Mouse (Mus musculus) CH12.LX (cell line): Measurements from ENCODE around the gene Slc16a12. TPM values are rescaled to one million over a fixed set of nuclear protein-coding genes. Genes with fewer than 3 reads are reported as not detected.

ENCODE experiments used
- DNase-seq: peaks from one replicate; pipeline ENCODE4 v3.0.0-alpha.2; 2013; ENCODE audit errors: extremely low read depth
- H3K27ac ChIP-seq: 2 replicates; pipeline ENCODE4 v1.5.1; 2012; ENCODE audit warnings: low read depth, mild to moderate bottlenecking, control low read depth, moderate library complexity; ENCODE audit not compliant: insufficient read depth
- H3K27me3 ChIP-seq: replicated peaks from 2 replicates; pipeline ENCODE3; 2012; ENCODE audit warnings: inconsistent platforms
- H3K36me3 ChIP-seq, 2 experiments: replicated peaks in 1 of 2; 2 replicates each; pipeline versions ENCODE3 to v1.6.1; 2012; ENCODE audit warnings: inconsistent platforms in 1 of 2, low read length in 1 of 2, mild to moderate bottlenecking in 1 of 2, mixed read lengths in 1 of 2, moderate library complexity in 1 of 2; ENCODE audit not compliant: control insufficient read depth in 1 of 2, insufficient read depth in 1 of 2
- H3K4me1 ChIP-seq, 2 experiments: 2 replicates each; pipeline ENCODE4 v1.6.1; 2012; ENCODE audit warnings: inconsistent platforms in 1 of 2, moderate library complexity in 1 of 2; ENCODE audit not compliant: insufficient read depth in 2 of 2, control insufficient read depth in 1 of 2
- H3K4me2 ChIP-seq: 2 replicates; pipeline ENCODE4 v1.6.1; 2012; ENCODE audit warnings: low read depth, mild to moderate bottlenecking, control low read depth; ENCODE audit not compliant: poor library complexity, insufficient read depth, severe bottlenecking
- H3K4me3 ChIP-seq, 3 experiments: fragments of 150-350 bp in 1 of 3; sonication (generic) in 1 of 3; replicated peaks in 1 of 3; 2 replicates each; pipeline versions ENCODE3 to v1.5.1; 2011 to 2012; ENCODE audit warnings: low read depth in 2 of 3, low read length in 2 of 3, mild to moderate bottlenecking in 2 of 3, moderate library complexity in 2 of 3, control low read depth in 1 of 3, improper control_type of control experiment in 1 of 3, inconsistent platforms in 1 of 3, mixed read lengths in 1 of 3; ENCODE audit not compliant: poor library complexity in 1 of 3
- H3K79me2 ChIP-seq: replicated peaks from 2 replicates; pipeline ENCODE4 v1.6.1; 2012; ENCODE audit warnings: mild to moderate bottlenecking, moderate library complexity; ENCODE audit not compliant: control insufficient read depth, poor library complexity, insufficient read depth, severe bottlenecking; ENCODE audit errors: extremely low read depth
- H3K9ac ChIP-seq: 2 replicates; pipeline ENCODE4 v1.6.1; 2012; ENCODE audit warnings: low read depth, mild to moderate bottlenecking, control low read depth, moderate library complexity; ENCODE audit not compliant: insufficient read depth
- H3K9me3 ChIP-seq: replicated peaks from 2 replicates; pipeline ENCODE3; 2012; ENCODE audit warnings: low read length, inconsistent platforms, mixed read lengths
- BHLHE40 ChIP-seq: IDR thresholded peaks from 2 replicates; pipeline ENCODE4 v1.6.1; 2011; ENCODE audit warnings: mild to moderate bottlenecking, low read depth, low read length, improper control_type of control experiment
- CHD1 ChIP-seq: IDR thresholded peaks from 2 replicates; pipeline ENCODE4 v1.6.1; 2012; ENCODE audit warnings: low read depth, low read length, improper control_type of control experiment, inconsistent platforms
- E2F4 ChIP-seq: IDR thresholded peaks from 2 replicates; pipeline ENCODE4 v1.6.1; 2011; ENCODE audit warnings: low read depth, low read length, improper control_type of control experiment; ENCODE audit not compliant: insufficient replicate concordance
- EP300 ChIP-seq: IDR thresholded peaks from 2 replicates; pipeline ENCODE4 v1.6.1; 2011; ENCODE audit warnings: low read length, improper control_type of control experiment
- ETS1 ChIP-seq: conservative IDR thresholded peaks from 2 replicates; pipeline ENCODE4 v1.6.1; 2012; ENCODE audit warnings: low read depth, mild to moderate bottlenecking, inconsistent platforms, low read length, improper control_type of control experiment, moderate library complexity
- GABPA ChIP-seq: IDR thresholded peaks from 2 replicates; pipeline ENCODE4 v1.6.1; 2012; ENCODE audit warnings: low read depth, low read length, improper control_type of control experiment, inconsistent platforms; ENCODE audit not compliant: insufficient replicate concordance
- HCFC1 ChIP-seq: IDR thresholded peaks from 2 replicates; pipeline ENCODE4 v1.6.1; 2012; ENCODE audit warnings: low read depth, mild to moderate bottlenecking, inconsistent platforms, low read length, improper control_type of control experiment
- JUN ChIP-seq: IDR thresholded peaks from 2 replicates; pipeline ENCODE4 v1.6.1; 2011; ENCODE audit warnings: low read depth, mild to moderate bottlenecking, low read length, improper control_type of control experiment, moderate library complexity; ENCODE audit not compliant: insufficient read depth
- KAT2A ChIP-seq: IDR thresholded peaks from 2 replicates; pipeline ENCODE4 v1.6.1; 2012; ENCODE audit warnings: low read length, improper control_type of control experiment, inconsistent platforms; ENCODE audit not compliant: insufficient replicate concordance
- MAFK ChIP-seq: IDR thresholded peaks from 2 replicates; pipeline ENCODE4 v1.6.1; 2011; ENCODE audit warnings: low read length, improper control_type of control experiment; ENCODE audit not compliant: insufficient replicate concordance
- MAX ChIP-seq: IDR thresholded peaks from 2 replicates; pipeline ENCODE4 v1.6.1; 2011; ENCODE audit warnings: low read length, improper control_type of control experiment
- MEF2A ChIP-seq: IDR thresholded peaks from 2 replicates; pipeline ENCODE4 v1.6.1; 2014; ENCODE audit warnings: low read depth, mild to moderate bottlenecking, inconsistent platforms, low read length, improper control_type of control experiment, borderline replicate concordance
- MYC ChIP-seq: IDR thresholded peaks from 2 replicates; pipeline ENCODE4 v1.6.1; 2011; ENCODE audit warnings: low read depth, mild to moderate bottlenecking, improper control_type of control experiment, low read length
- NELFE ChIP-seq: IDR thresholded peaks from 2 replicates; pipeline ENCODE4 v1.6.1; 2011; ENCODE audit warnings: low read depth, low read length, improper control_type of control experiment
- NRF1 ChIP-seq: IDR thresholded peaks from 2 replicates; pipeline ENCODE4 v1.6.1; 2014; ENCODE audit warnings: low read depth, mild to moderate bottlenecking, inconsistent platforms, low read length, improper control_type of control experiment, moderate library complexity
- PAX5 ChIP-seq: IDR thresholded peaks from 2 replicates; pipeline ENCODE4 v1.6.1; 2012; ENCODE audit warnings: low read length, inconsistent platforms, mixed read lengths
- POLR2A ChIP-seq: IDR thresholded peaks from 2 replicates; pipeline ENCODE4 v1.6.1; 2011; ENCODE audit warnings: low read depth, mild to moderate bottlenecking, improper control_type of control experiment, low read length
- POLR2AphosphoS2 ChIP-seq: IDR thresholded peaks from 2 replicates; pipeline ENCODE4 v1.6.1; 2011; ENCODE audit warnings: low read depth, low read length, improper control_type of control experiment
- RAD21 ChIP-seq: IDR thresholded peaks from 2 replicates; pipeline ENCODE4 v1.6.1; 2011; ENCODE audit warnings: low read depth, mild to moderate bottlenecking, low read length, improper control_type of control experiment, moderate library complexity
- RCOR1 ChIP-seq: conservative IDR thresholded peaks from 2 replicates; pipeline ENCODE4 v1.6.1; 2012; ENCODE audit warnings: low read depth, mild to moderate bottlenecking, inconsistent platforms, low read length, improper control_type of control experiment
- UBTF ChIP-seq: IDR thresholded peaks from 2 replicates; pipeline ENCODE4 v1.6.1; 2012; ENCODE audit warnings: low read depth, mild to moderate bottlenecking, inconsistent platforms, low read length, improper control_type of control experiment, moderate library complexity
- USF1 ChIP-seq: IDR thresholded peaks from 2 replicates; pipeline ENCODE4 v1.6.1; 2014; ENCODE audit warnings: low read depth, mild to moderate bottlenecking, inconsistent platforms, low read length, improper control_type of control experiment
- ZMIZ1 ChIP-seq: IDR thresholded peaks from 2 replicates; pipeline ENCODE4 v1.6.1; 2012; ENCODE audit warnings: low read depth, mild to moderate bottlenecking, inconsistent platforms, low read length, improper control_type of control experiment
- ZNF384 ChIP-seq: IDR thresholded peaks from 2 replicates; pipeline ENCODE4 v1.6.1; 2012; ENCODE audit warnings: low read depth, low read length, improper control_type of control experiment, inconsistent platforms
- dilution Hi-C: fragments of 300-500 bp; cut with MboI; formaldehyde crosslinking; loops from 2 replicates; pipeline ENCODE4 v1.14.3; 2020; ENCODE audit warnings: low sequenced_read_pairs; ENCODE audit not compliant: extremely low pct_unique_long_range_greater_than_20kb, extremely low pct_ligation_motif_present
- in situ Hi-C: fragments of 300-500 bp; cut with MboI; formaldehyde crosslinking; loops from 3 replicates; pipeline ENCODE4 v1.14.3; 2019; ENCODE audit warnings: low sequenced_read_pairs, low pct_ligation_motif_present, low pct_unique_long_range_greater_than_20kb, mixed read lengths
- polyA plus RNA-seq: library from polyadenylated mRNA; unstranded; fragments of >175 nt; gene quantifications from 2 replicates; pipeline ENCODE4 v1.2.1, GENCODE M21; 2012; ENCODE audit warnings: low read depth; ENCODE audit not compliant: insufficient read length
- total RNA-seq, 2 experiments: library from RNA; depleted of rRNA; stranded (reverse); fragments of 300-350 nt in 1 of 2; fragments of >200 nt in 1 of 2; gene quantifications; 2 replicates each; pipeline ENCODE4 v1.2.3; 2012 to 2014

The Slc16a12 gene
- total and polyA plus RNA-seq, 3 experiments, result 0.08 TPM; not detected in 1

DNA sequence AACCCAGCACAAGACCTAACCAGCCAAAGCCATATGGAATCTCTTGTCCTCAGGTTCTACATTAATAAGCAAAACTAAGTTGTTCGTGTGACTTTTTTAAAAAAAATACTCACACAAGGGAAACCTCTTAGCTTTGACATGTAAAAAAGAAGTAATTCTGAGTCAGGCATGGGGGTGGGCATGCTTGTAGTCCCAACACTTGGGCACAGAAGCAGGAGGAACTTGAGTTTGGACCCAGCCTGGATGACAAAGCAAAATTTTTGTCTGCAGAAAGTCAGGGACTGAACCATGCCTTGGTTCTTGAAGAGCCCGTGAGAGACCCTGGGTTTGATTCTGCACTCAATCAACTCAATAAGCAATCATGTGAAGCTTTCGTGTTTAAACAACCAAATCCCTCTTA, 17.6 kb downstream of the Slc16a12 start:
- dilution Hi-C loops, result no loop called here
- H3K4me1 ChIP-seq, result peaks cover 0 to 34% of the 10 kb centered on the region in 2 experiments; a peak in 2 of 4 replicates
- H3K79me2 ChIP-seq, result no peaks in the 10 kb centered on the region
- no peak for DNase-seq
- H3K4me2 ChIP-seq, result no peak overlapping the region
- in situ Hi-C loops, result no loop called here
- no peaks in the 10 kb centered on the region for H3K36me3 ChIP-seq
- H3K27me3 ChIP-seq, result no peaks in the 10 kb centered on the region
- H3K9ac ChIP-seq, result no peak overlapping the region
- no peak overlapping the region for H3K4me3 ChIP-seq
- no peak for TF ChIP-seq MAX
- TF ChIP-seq CHD1, result no peak
- peaks cover 9% of the 10 kb centered on the region for H3K9me3 ChIP-seq
- H3K27ac ChIP-seq, result no peak overlapping the region

GRCm38 (mm10) chr19:34726254-34726962, 20.7 kb downstream of the Slc16a12 start:
- peaks cover 0 to 41% of the 10 kb centered on the region in 2 experiments; a peak in 2 of 4 replicates for H3K4me1 ChIP-seq
- no peak overlapping the region for H3K4me3 ChIP-seq
- H3K9me3 ChIP-seq, result peaks cover 9% of the 10 kb centered on the region
- dilution Hi-C loops (no loop called here), in situ Hi-C loops (no loop called here)
- H3K9ac ChIP-seq, result no peak overlapping the region
- H3K27me3 ChIP-seq, result no peaks in the 10 kb centered on the region
- H3K27ac ChIP-seq, result no peak overlapping the region
- TF ChIP-seq GABPA (no peak), USF1 (no peak), UBTF (no peak), ETS1 (no peak), EP300 (no peak), HCFC1 (no peak), POLR2AphosphoS2 (no peak), ZNF384 (no peak), E2F4 (no peak), NELFE (no peak), KAT2A (no peak)
- H3K36me3 ChIP-seq, result no peaks in the 10 kb centered on the region
- H3K4me2 ChIP-seq, result no peak overlapping the region
- H3K79me2 ChIP-seq, result no peaks in the 10 kb centered on the region
- peak; percentile 34 for DNase-seq

- no peaks in the 10 kb centered on the region for H3K27me3 ChIP-seq
- no peak overlapping the region for H3K9ac ChIP-seq
These were observed 21.7 kb downstream of the Slc16a12 start for GRCm38 (mm10) chr19:34725418-34725817.

More at GRCm38 (mm10) chr19:34725418-34725817, 21.7 kb downstream of the Slc16a12 start:
- dilution Hi-C loops (no loop called here), in situ Hi-C loops (no loop called here)
- H3K9me3 ChIP-seq, result peaks cover 9% of the 10 kb centered on the region
- peaks cover 0 to 35% of the 10 kb centered on the region in 2 experiments; a peak in 2 of 4 replicates for H3K4me1 ChIP-seq
- no peaks in the 10 kb centered on the region for H3K79me2 ChIP-seq
- DNase-seq, result peak; percentile 54
- no peak overlapping the region for H3K4me3 ChIP-seq
- no peaks in the 10 kb centered on the region for H3K36me3 ChIP-seq
- TF ChIP-seq BHLHE40 (no peak), MEF2A (no peak), MYC (no peak), CHD1 (no peak), ZNF384 (no peak), MAFK (no peak), RCOR1 (no peak), POLR2A (no peak), ZMIZ1 (no peak), NRF1 (no peak), PAX5 (no peak), JUN (no peak), E2F4 (no peak), RAD21 (no peak), NELFE (no peak), UBTF (no peak), EP300 (no peak), GABPA (no peak)
- H3K4me2 ChIP-seq, result no peak overlapping the region
- no peak overlapping the region for H3K27ac ChIP-seq
